Mouse (Mus musculus): ENCODE measurements at regions not wholly inside any gene's neighbourhood (a gene's known extent, or its start where the extent isn't known, plus 50 kb on each side); places are given as distances from the start of the nearest gene placed in this dataset.

DNA sequence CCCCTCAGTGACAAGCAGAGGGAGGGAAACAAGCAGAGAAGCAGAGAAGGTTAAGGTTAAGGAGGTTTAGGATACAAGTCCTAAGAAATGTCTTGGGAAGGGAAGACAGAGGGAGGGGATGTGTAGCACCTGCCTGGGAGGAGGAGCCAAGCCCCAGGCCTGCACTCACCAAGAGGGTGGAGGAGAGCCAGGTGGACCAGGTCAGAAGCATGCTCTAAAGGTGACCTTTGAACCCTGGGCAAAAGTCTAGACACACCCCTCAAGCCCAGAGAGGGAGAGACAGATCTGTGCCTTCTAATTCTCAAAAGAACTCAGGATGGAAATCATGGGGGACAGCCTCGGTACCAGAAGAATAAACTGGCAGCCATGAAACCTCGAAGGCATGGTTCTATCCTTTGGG, 54.4 kb upstream of the Calm2 start:
- no peaks in the 10 kb centered on the region for H3K27me3 ChIP-seq (ENCODE audit: insufficient read depth, low read length)
- WGBS: 67% methylated on average over 2 of the region's 2 CpGs
- H3K36me3 ChIP-seq (ENCODE audit: insufficient read depth): no peaks in the 10 kb centered on the region
- H3K9me3 ChIP-seq (ENCODE audit: low read length): no peaks in the 10 kb centered on the region
- ATAC-seq (no peak), DNase-seq (no peak)
- H3K4me1 ChIP-seq (ENCODE audit: insufficient read depth): peaks cover 5% of the 10 kb centered on the region
- H3K4me3 ChIP-seq (ENCODE audit: low read depth, low read length): no peak overlapping the region
- no peak overlapping the region for H3K9ac ChIP-seq
- H3K4me2 ChIP-seq (ENCODE audit: low read depth): no peak overlapping the region
- no peak for TF ChIP-seq CTCF (IDR thresholded peaks at IDR 0.05; ENCODE audit: low read depth)
- no peak overlapping the region for H3K27ac ChIP-seq (ENCODE audit: low read depth, low read length)

- Histone ChIP-seq H3K4me1 (ENCODE audit: insufficient read depth) (peaks cover 5% of the 10 kb centered on the region), H3K27me3 (ENCODE audit: insufficient read depth, low read length) (no peaks in the 10 kb centered on the region), H3K36me3 (ENCODE audit: insufficient read depth) (no peaks in the 10 kb centered on the region), H3K4me2 (ENCODE audit: low read depth) (no peak overlapping the region), H3K9ac (no peak overlapping the region), H3K9me3 (ENCODE audit: low read length) (no peaks in the 10 kb centered on the region), H3K27ac (ENCODE audit: low read depth, low read length) (peak overlapping the region; percentile 59; the same call in 1 of the 2 replicates), H3K4me3 (ENCODE audit: low read depth, low read length) (no peak overlapping the region)
- DNase-seq (peak; percentile 68), ATAC-seq (peak; percentile 74)
- TF ChIP-seq CTCF (IDR thresholded peaks at IDR 0.05; ENCODE audit: low read depth): peak; percentile 33
- 31% methylated on average over 10 of the region's 10 CpGs for WGBS
These were observed 55.1 kb upstream of the Calm2 start for GRCm38 (mm10) chr17:87501687-87502387.

GRCm38 (mm10) chr17:87502388-87503369, 55.9 kb upstream of the Calm2 start:
- Histone ChIP-seq H3K4me3 (ENCODE audit: low read depth, low read length) (no peak overlapping the region), H3K9ac (no peak overlapping the region), H3K27me3 (ENCODE audit: insufficient read depth, low read length) (no peaks in the 10 kb centered on the region), H3K4me2 (ENCODE audit: low read depth) (no peak overlapping the region), H3K36me3 (ENCODE audit: insufficient read depth) (no peaks in the 10 kb centered on the region), H3K4me1 (ENCODE audit: insufficient read depth) (peaks cover 5% of the 10 kb centered on the region), H3K9me3 (ENCODE audit: low read length) (no peaks in the 10 kb centered on the region), H3K27ac (ENCODE audit: low read depth, low read length) (peak overlapping the region; percentile 59; the same call in 1 of the 2 replicates)
- DNase-seq: peak; percentile 49
- peak; percentile 3; the same call in 1 of the 2 replicates for TF ChIP-seq CTCF (IDR thresholded peaks at IDR 0.05; ENCODE audit: low read depth)
- ATAC-seq: peak; percentile 88
- WGBS: 22% methylated on average over 13 of the region's 14 CpGs

- no peak overlapping the region for H3K4me2 ChIP-seq (ENCODE audit: low read depth)
- no peaks in the 10 kb centered on the region for H3K9me3 ChIP-seq (ENCODE audit: low read length)
- 82% methylated on average over 5 of the region's 5 CpGs for WGBS
- H3K4me1 ChIP-seq (ENCODE audit: insufficient read depth): peaks cover 5% of the 10 kb centered on the region
- DNase-seq (no peak), ATAC-seq (no peak)
- no peak overlapping the region for H3K4me3 ChIP-seq (ENCODE audit: low read depth, low read length)
- no peaks in the 10 kb centered on the region for H3K27me3 ChIP-seq (ENCODE audit: insufficient read depth, low read length)
- TF ChIP-seq CTCF (IDR thresholded peaks at IDR 0.05; ENCODE audit: low read depth): no peak
- H3K27ac ChIP-seq (ENCODE audit: low read depth, low read length): no peak overlapping the region
- no peaks in the 10 kb centered on the region for H3K36me3 ChIP-seq (ENCODE audit: insufficient read depth)
- no peak overlapping the region for H3K9ac ChIP-seq
These were observed 56.8 kb upstream of the Calm2 start for GRCm38 (mm10) chr17:87503491-87503890.

DNA sequence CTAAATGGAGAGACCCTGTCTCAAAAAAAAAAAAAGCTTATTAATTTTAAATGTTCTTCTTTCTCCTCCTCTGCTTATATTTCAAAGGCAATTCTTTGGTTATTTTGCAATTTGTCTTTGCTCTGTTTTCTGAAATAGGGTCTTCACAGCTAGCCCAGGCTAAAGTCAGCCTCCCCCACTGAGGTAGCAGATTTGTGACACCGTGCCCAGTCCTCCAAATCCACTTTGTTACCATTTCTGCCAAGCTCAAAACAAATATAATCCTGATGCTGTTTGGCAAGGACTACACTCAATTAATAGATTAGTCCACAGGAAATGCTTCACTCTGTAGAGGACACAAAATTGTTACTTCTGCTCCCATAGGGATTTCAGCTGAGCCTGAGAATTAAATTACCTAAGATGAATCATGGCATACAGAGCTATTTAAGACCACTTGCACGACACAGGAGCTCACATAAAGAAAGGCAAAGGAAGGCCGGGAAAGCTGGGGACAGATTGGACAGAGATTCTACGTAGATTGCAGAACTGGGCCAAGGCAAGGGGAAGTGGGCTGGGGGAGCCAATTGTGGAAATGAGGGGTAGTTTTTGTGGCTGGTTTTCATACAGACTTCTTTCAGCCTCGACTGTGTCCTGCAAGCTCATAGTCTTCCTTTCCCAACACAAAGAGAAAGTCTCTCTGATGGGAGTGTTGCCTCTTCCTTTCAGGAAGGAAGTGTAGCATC, 58.4 kb upstream of the Calm2 start:
- WGBS: 45% methylated on average over 5 of the region's 5 CpGs
- TF ChIP-seq CTCF (IDR thresholded peaks at IDR 0.05; ENCODE audit: low read depth): no peak
- no peak overlapping the region for H3K4me3 ChIP-seq (ENCODE audit: low read depth, low read length)
- peaks cover 5% of the 10 kb centered on the region for H3K4me1 ChIP-seq (ENCODE audit: insufficient read depth)
- no peak overlapping the region for H3K9ac ChIP-seq
- H3K4me2 ChIP-seq (ENCODE audit: low read depth): no peak overlapping the region
- DNase-seq: no peak
- H3K27me3 ChIP-seq (ENCODE audit: insufficient read depth, low read length): no peaks in the 10 kb centered on the region
- H3K9me3 ChIP-seq (ENCODE audit: low read length): no peaks in the 10 kb centered on the region
- H3K27ac ChIP-seq (ENCODE audit: low read depth, low read length): no peak overlapping the region
- ATAC-seq: no peak
- no peaks in the 10 kb centered on the region for H3K36me3 ChIP-seq (ENCODE audit: insufficient read depth)

DNA sequence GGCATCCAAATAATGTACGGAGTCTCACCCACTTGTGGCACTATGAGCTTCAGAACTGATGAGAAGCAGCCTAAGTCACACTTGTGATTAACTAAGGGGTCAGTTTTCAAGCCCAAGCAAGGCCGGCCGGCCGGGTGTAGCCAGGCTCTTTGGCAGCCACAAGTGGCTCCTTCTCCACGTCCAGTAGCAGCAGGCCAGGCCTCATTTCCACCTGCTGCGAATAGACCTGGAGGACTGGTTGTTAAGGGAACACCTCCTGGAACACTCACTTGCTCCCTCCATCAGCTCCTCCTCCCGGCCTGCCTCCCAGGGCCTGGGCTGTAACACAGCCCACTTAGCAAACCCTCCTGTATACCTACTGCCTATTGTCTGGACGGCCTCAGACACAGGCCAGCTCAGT, 61.1 kb upstream of the Calm2 start:
- ATAC-seq: no peak
- Histone ChIP-seq H3K9ac (no peak overlapping the region), H3K4me3 (ENCODE audit: low read depth, low read length) (no peak overlapping the region), H3K9me3 (ENCODE audit: low read length) (no peaks in the 10 kb centered on the region), H3K27ac (ENCODE audit: low read depth, low read length) (no peak overlapping the region), H3K27me3 (ENCODE audit: insufficient read depth, low read length) (no peaks in the 10 kb centered on the region), H3K36me3 (ENCODE audit: insufficient read depth) (no peaks in the 10 kb centered on the region), H3K4me2 (ENCODE audit: low read depth) (no peak overlapping the region), H3K4me1 (ENCODE audit: insufficient read depth) (no peaks in the 10 kb centered on the region)
- TF ChIP-seq CTCF (IDR thresholded peaks at IDR 0.05; ENCODE audit: low read depth): no peak
- no peak for DNase-seq
- 48% methylated on average over 8 of the region's 8 CpGs for WGBS
